Mouse (Mus musculus): ENCODE results near the gene Jade3. TPM values are rescaled to one million over a fixed set of nuclear protein-coding genes. Genes with fewer than 3 reads are reported as not detected.
"Not testable (repeated sequence)": the region's sequence is repeated elsewhere in the genome, so short reads cannot be mapped to it uniquely, and the experiment has no call there.

Gene Jade3
- total and polyA plus RNA-seq, 3 experiments, result 19.7 to 22.7 TPM; not detected in 1

GRCm38 (mm10) chrX:20387006-20387405 lies 38.5 kb upstream of the Jade3 start:
- Histone ChIP-seq H3K4me1 (ENCODE audit: control insufficient read depth in 1 of 2, insufficient read depth in 2 of 2, low read length in 2 of 2) (no peaks in the 10 kb centered on the region), H3K79me2 (ENCODE audit: control insufficient read depth, insufficient read depth, low read length, poor library complexity) (no peaks in the 10 kb centered on the region), H3K36me3 (ENCODE audit: control insufficient read depth in 1 of 2, insufficient read depth in 2 of 2, low read length in 2 of 2) (peaks cover 0 to 6% of the 10 kb centered on the region in 2 experiments; a peak in 2 of 4 replicates), H3K4me3 (ENCODE audit: control insufficient read depth in 1 of 2, insufficient read depth in 1 of 2, low read depth in 2 of 2, low read length in 2 of 2) (no peak overlapping the region), H3K27me3 (ENCODE audit: control insufficient read depth in 1 of 2, insufficient read depth in 2 of 2, low read length in 2 of 2) (no peaks in the 10 kb centered on the region), H3K9ac (ENCODE audit: control insufficient read depth, low read depth, low read length, poor library complexity, severe bottlenecking) (no peak overlapping the region), H3K27ac (ENCODE audit: control insufficient read depth, low read depth, low read length) (no peak overlapping the region), H3K9me3 (replicated peaks; ENCODE audit: insufficient read depth, low read length) (no peaks in the 10 kb centered on the region)
- TF ChIP-seq ZKSCAN1 (IDR thresholded peaks at IDR 0.05; ENCODE audit: low read depth, low read length), result no peak
- TF ChIP-seq ZMIZ1 (IDR thresholded peaks at IDR 0.05; ENCODE audit: low read depth, low read length), result no peak
- TF ChIP-seq ETS1 (IDR thresholded peaks at IDR 0.05; ENCODE audit: low read depth, low read length), result no peak
- no peak for TF ChIP-seq MAX (IDR thresholded peaks at IDR 0.05; ENCODE audit: low read length)
- no peak for TF ChIP-seq MYC (IDR thresholded peaks at IDR 0.05; ENCODE audit: low read depth, low read length)
- no peak for TF ChIP-seq USF1 (IDR thresholded peaks at IDR 0.05; ENCODE audit: low read depth, low read length)
- no peak for TF ChIP-seq MAFK (IDR thresholded peaks at IDR 0.05; ENCODE audit: borderline replicate concordance, low read depth, low read length)
- no peak for TF ChIP-seq CTCF (IDR thresholded peaks at IDR 0.05 in 2 of 3, conservative IDR thresholded peaks at IDR 0.05 in 1 of 3; ENCODE audit: control insufficient read depth in 1 of 3, insufficient read depth in 1 of 3, low read depth in 2 of 3, low read length in 3 of 3, poor library complexity in 1 of 3, severe bottlenecking in 1 of 3)
- TF ChIP-seq ELF1 (IDR thresholded peaks at IDR 0.05; ENCODE audit: low read depth, low read length), result no peak
- no peak for DNase-seq (ENCODE audit: low read depth, low spot score)

GRCm38 (mm10) chrX:20391964-20392363 lies 33.5 kb upstream of the Jade3 start:
- DNase-seq (ENCODE audit: low read depth, low spot score), result peak; percentile 51
- H3K27ac ChIP-seq (ENCODE audit: control insufficient read depth, low read depth, low read length); H3K9me3 ChIP-seq (replicated peaks; ENCODE audit: insufficient read depth, low read length); H3K79me2 ChIP-seq (ENCODE audit: control insufficient read depth, insufficient read depth, low read length, poor library complexity); H3K27me3 ChIP-seq (ENCODE audit: control insufficient read depth in 1 of 2, insufficient read depth in 2 of 2, low read length in 2 of 2); H3K9ac ChIP-seq (ENCODE audit: control insufficient read depth, low read depth, low read length, poor library complexity, severe bottlenecking); H3K4me1 ChIP-seq (ENCODE audit: control insufficient read depth in 1 of 2, insufficient read depth in 2 of 2, low read length in 2 of 2); H3K4me3 ChIP-seq (ENCODE audit: control insufficient read depth in 1 of 2, insufficient read depth in 1 of 2, low read depth in 2 of 2, low read length in 2 of 2): not testable (repeated sequence)
- H3K36me3 ChIP-seq (ENCODE audit: control insufficient read depth in 1 of 2, insufficient read depth in 2 of 2, low read length in 2 of 2), result peaks cover 0 to 13% of the 10 kb centered on the region in 2 experiments; a peak in 2 of 4 replicates
- TF ChIP-seq TBP (IDR thresholded peaks at IDR 0.05; ENCODE audit: low read depth, low read length), result peak; percentile 94

DNA sequence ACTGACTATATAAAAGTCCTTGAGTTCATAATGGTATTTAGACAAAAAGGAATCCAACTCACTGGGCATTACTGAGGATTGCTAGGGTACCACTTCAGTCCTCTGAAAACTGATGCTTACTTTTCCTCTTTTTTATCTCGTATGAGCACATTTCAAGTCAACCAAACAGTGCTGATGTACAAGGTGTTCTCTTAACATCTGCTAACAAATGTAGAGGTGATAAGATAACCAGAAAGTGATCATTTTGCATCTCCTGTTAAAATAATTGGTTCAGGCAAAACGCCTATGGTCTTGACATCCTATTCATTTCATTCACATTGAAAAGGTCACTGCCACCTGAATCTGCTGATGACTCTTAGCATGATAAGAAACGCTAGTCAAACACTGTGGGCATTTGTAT lies 32.5 kb upstream of the Jade3 start:
- no peak overlapping the region for H3K4me3 ChIP-seq (ENCODE audit: control insufficient read depth in 1 of 2, insufficient read depth in 1 of 2, low read depth in 2 of 2, low read length in 2 of 2)
- TF ChIP-seq SIN3A (IDR thresholded peaks at IDR 0.05; ENCODE audit: low read length) (no peak), TCF12 (IDR thresholded peaks at IDR 0.05; ENCODE audit: low read depth, low read length) (peak; percentile 77), EP300 (IDR thresholded peaks at IDR 0.05; ENCODE audit: low read depth in 1 of 2, low read length in 2 of 2) (peak; percentile 68 to 70), GATA1 (IDR thresholded peaks at IDR 0.05; ENCODE audit: low read depth, low read length) (peak; percentile 64), TAL1 (IDR thresholded peaks at IDR 0.05; ENCODE audit: low read length) (peak; percentile 56), CHD2 (IDR thresholded peaks at IDR 0.05; ENCODE audit: low read length) (no peak)

More for the DNA sequence above, 32.5 kb upstream of the Jade3 start:
- Histone ChIP-seq H3K9me3 (replicated peaks; ENCODE audit: insufficient read depth, low read length) (no peaks in the 10 kb centered on the region), H3K9ac (ENCODE audit: control insufficient read depth, low read depth, low read length, poor library complexity, severe bottlenecking) (no peak overlapping the region), H3K27me3 (ENCODE audit: control insufficient read depth in 1 of 2, insufficient read depth in 2 of 2, low read length in 2 of 2) (no peaks in the 10 kb centered on the region), H3K4me1 (ENCODE audit: control insufficient read depth in 1 of 2, insufficient read depth in 2 of 2, low read length in 2 of 2) (0 out of 4 replicates have a peak, but pooled peaks cover 0 to 3% of the 10 kb centered on the region in 2 experiments), H3K79me2 (ENCODE audit: control insufficient read depth, insufficient read depth, low read length, poor library complexity) (no peaks in the 10 kb centered on the region), H3K36me3 (ENCODE audit: control insufficient read depth in 1 of 2, insufficient read depth in 2 of 2, low read length in 2 of 2) (peaks cover 0 to 13% of the 10 kb centered on the region in 2 experiments), H3K27ac (ENCODE audit: control insufficient read depth, low read depth, low read length) (no peak overlapping the region)
- peak; percentile 31 for DNase-seq (ENCODE audit: low read depth, low spot score)

Data from MEL (cell line).